Mouse (Mus musculus) CH12.LX (cell line): ENCODE data around the gene Zfhx3. TPM values are rescaled to one million over a fixed set of nuclear protein-coding genes. Genes with fewer than 3 reads are reported as not detected.

Source experiments
- DNase-seq: peaks from one replicate; pipeline ENCODE4 v3.0.0-alpha.2; 2013; ENCODE audit errors: extremely low read depth
- H3K27ac ChIP-seq: 2 replicates; pipeline ENCODE4 v1.5.1; 2012; ENCODE audit warnings: low read depth, mild to moderate bottlenecking, control low read depth, moderate library complexity; ENCODE audit not compliant: insufficient read depth
- H3K27me3 ChIP-seq: replicated peaks from 2 replicates; pipeline ENCODE3; 2012; ENCODE audit warnings: inconsistent platforms
- H3K36me3 ChIP-seq, 2 experiments: replicated peaks in 1 of 2; 2 replicates each; pipeline versions ENCODE3 to v1.6.1; 2012; ENCODE audit warnings: inconsistent platforms in 1 of 2, low read length in 1 of 2, mild to moderate bottlenecking in 1 of 2, mixed read lengths in 1 of 2, moderate library complexity in 1 of 2; ENCODE audit not compliant: control insufficient read depth in 1 of 2, insufficient read depth in 1 of 2
- H3K4me1 ChIP-seq, 2 experiments: 2 replicates each; pipeline ENCODE4 v1.6.1; 2012; ENCODE audit warnings: inconsistent platforms in 1 of 2, moderate library complexity in 1 of 2; ENCODE audit not compliant: insufficient read depth in 2 of 2, control insufficient read depth in 1 of 2
- H3K4me2 ChIP-seq: 2 replicates; pipeline ENCODE4 v1.6.1; 2012; ENCODE audit warnings: low read depth, mild to moderate bottlenecking, control low read depth; ENCODE audit not compliant: poor library complexity, insufficient read depth, severe bottlenecking
- H3K4me3 ChIP-seq, 3 experiments: fragments of 150-350 bp in 1 of 3; sonication (generic) in 1 of 3; replicated peaks in 1 of 3; 2 replicates each; pipeline versions ENCODE3 to v1.5.1; 2011 to 2012; ENCODE audit warnings: low read depth in 2 of 3, low read length in 2 of 3, mild to moderate bottlenecking in 2 of 3, moderate library complexity in 2 of 3, control low read depth in 1 of 3, improper control_type of control experiment in 1 of 3, inconsistent platforms in 1 of 3, mixed read lengths in 1 of 3; ENCODE audit not compliant: poor library complexity in 1 of 3
- H3K79me2 ChIP-seq: replicated peaks from 2 replicates; pipeline ENCODE4 v1.6.1; 2012; ENCODE audit warnings: mild to moderate bottlenecking, moderate library complexity; ENCODE audit not compliant: control insufficient read depth, poor library complexity, insufficient read depth, severe bottlenecking; ENCODE audit errors: extremely low read depth
- H3K9ac ChIP-seq: 2 replicates; pipeline ENCODE4 v1.6.1; 2012; ENCODE audit warnings: low read depth, mild to moderate bottlenecking, control low read depth, moderate library complexity; ENCODE audit not compliant: insufficient read depth
- H3K9me3 ChIP-seq: replicated peaks from 2 replicates; pipeline ENCODE3; 2012; ENCODE audit warnings: low read length, inconsistent platforms, mixed read lengths
- CHD1 ChIP-seq: IDR thresholded peaks from 2 replicates; pipeline ENCODE4 v1.6.1; 2012; ENCODE audit warnings: low read depth, low read length, improper control_type of control experiment, inconsistent platforms
- E2F4 ChIP-seq: IDR thresholded peaks from 2 replicates; pipeline ENCODE4 v1.6.1; 2011; ENCODE audit warnings: low read depth, low read length, improper control_type of control experiment; ENCODE audit not compliant: insufficient replicate concordance
- ELF1 ChIP-seq: IDR thresholded peaks from 2 replicates; pipeline ENCODE4 v1.6.1; 2014; ENCODE audit warnings: low read depth, mild to moderate bottlenecking, inconsistent platforms, low read length, improper control_type of control experiment
- EP300 ChIP-seq: IDR thresholded peaks from 2 replicates; pipeline ENCODE4 v1.6.1; 2011; ENCODE audit warnings: low read length, improper control_type of control experiment
- ETS1 ChIP-seq: conservative IDR thresholded peaks from 2 replicates; pipeline ENCODE4 v1.6.1; 2012; ENCODE audit warnings: low read depth, mild to moderate bottlenecking, inconsistent platforms, low read length, improper control_type of control experiment, moderate library complexity
- GABPA ChIP-seq: IDR thresholded peaks from 2 replicates; pipeline ENCODE4 v1.6.1; 2012; ENCODE audit warnings: low read depth, low read length, improper control_type of control experiment, inconsistent platforms; ENCODE audit not compliant: insufficient replicate concordance
- HCFC1 ChIP-seq: IDR thresholded peaks from 2 replicates; pipeline ENCODE4 v1.6.1; 2012; ENCODE audit warnings: low read depth, mild to moderate bottlenecking, inconsistent platforms, low read length, improper control_type of control experiment
- IRF4 ChIP-seq: IDR thresholded peaks from 2 replicates; pipeline ENCODE4 v1.6.1; 2014; ENCODE audit warnings: low read depth, mild to moderate bottlenecking, inconsistent platforms, low read length, improper control_type of control experiment
- JUN ChIP-seq: IDR thresholded peaks from 2 replicates; pipeline ENCODE4 v1.6.1; 2011; ENCODE audit warnings: low read depth, mild to moderate bottlenecking, low read length, improper control_type of control experiment, moderate library complexity; ENCODE audit not compliant: insufficient read depth
- KAT2A ChIP-seq: IDR thresholded peaks from 2 replicates; pipeline ENCODE4 v1.6.1; 2012; ENCODE audit warnings: low read length, improper control_type of control experiment, inconsistent platforms; ENCODE audit not compliant: insufficient replicate concordance
- MAFK ChIP-seq: IDR thresholded peaks from 2 replicates; pipeline ENCODE4 v1.6.1; 2011; ENCODE audit warnings: low read length, improper control_type of control experiment; ENCODE audit not compliant: insufficient replicate concordance
- MAX ChIP-seq: IDR thresholded peaks from 2 replicates; pipeline ENCODE4 v1.6.1; 2011; ENCODE audit warnings: low read length, improper control_type of control experiment
- MXI1 ChIP-seq: IDR thresholded peaks from 2 replicates; pipeline ENCODE4 v1.6.1; 2011; ENCODE audit warnings: mild to moderate bottlenecking, low read depth, low read length, improper control_type of control experiment
- NELFE ChIP-seq: IDR thresholded peaks from 2 replicates; pipeline ENCODE4 v1.6.1; 2011; ENCODE audit warnings: low read depth, low read length, improper control_type of control experiment
- POLR2A ChIP-seq: IDR thresholded peaks from 2 replicates; pipeline ENCODE4 v1.6.1; 2011; ENCODE audit warnings: low read depth, mild to moderate bottlenecking, improper control_type of control experiment, low read length
- POLR2AphosphoS2 ChIP-seq: IDR thresholded peaks from 2 replicates; pipeline ENCODE4 v1.6.1; 2011; ENCODE audit warnings: low read depth, low read length, improper control_type of control experiment
- RCOR1 ChIP-seq: conservative IDR thresholded peaks from 2 replicates; pipeline ENCODE4 v1.6.1; 2012; ENCODE audit warnings: low read depth, mild to moderate bottlenecking, inconsistent platforms, low read length, improper control_type of control experiment
- SIN3A ChIP-seq: IDR thresholded peaks from 2 replicates; pipeline ENCODE4 v1.6.1; 2012; ENCODE audit warnings: low read length, improper control_type of control experiment, inconsistent platforms
- SMC3 ChIP-seq: IDR thresholded peaks from 2 replicates; pipeline ENCODE4 v1.6.1; 2011; ENCODE audit warnings: low read depth, low read length, improper control_type of control experiment
- TBP ChIP-seq: conservative IDR thresholded peaks from 2 replicates; pipeline ENCODE4 v1.6.1; 2011; ENCODE audit warnings: low read depth, low read length, improper control_type of control experiment
- TCF12 ChIP-seq: IDR thresholded peaks from 2 replicates; pipeline ENCODE4 v1.6.1; 2014; ENCODE audit warnings: low read depth, mild to moderate bottlenecking, inconsistent platforms, low read length, improper control_type of control experiment
- USF2 ChIP-seq: conservative IDR thresholded peaks from 2 replicates; pipeline ENCODE4 v1.6.1; 2011; ENCODE audit warnings: low read depth, low read length, improper control_type of control experiment
- ZC3H11A ChIP-seq: IDR thresholded peaks from 2 replicates; pipeline ENCODE4 v1.6.1; 2012; ENCODE audit warnings: low read depth, mild to moderate bottlenecking, inconsistent platforms, low read length, improper control_type of control experiment
- ZKSCAN1 ChIP-seq: IDR thresholded peaks from 2 replicates; pipeline ENCODE4 v1.6.1; 2012; ENCODE audit warnings: low read depth, inconsistent platforms, low read length, improper control_type of control experiment, borderline replicate concordance
- ZMIZ1 ChIP-seq: IDR thresholded peaks from 2 replicates; pipeline ENCODE4 v1.6.1; 2012; ENCODE audit warnings: low read depth, mild to moderate bottlenecking, inconsistent platforms, low read length, improper control_type of control experiment
- ZNF384 ChIP-seq: IDR thresholded peaks from 2 replicates; pipeline ENCODE4 v1.6.1; 2012; ENCODE audit warnings: low read depth, low read length, improper control_type of control experiment, inconsistent platforms
- dilution Hi-C: fragments of 300-500 bp; cut with MboI; formaldehyde crosslinking; loops from 2 replicates; pipeline ENCODE4 v1.14.3; 2020; ENCODE audit warnings: low sequenced_read_pairs; ENCODE audit not compliant: extremely low pct_unique_long_range_greater_than_20kb, extremely low pct_ligation_motif_present
- in situ Hi-C: fragments of 300-500 bp; cut with MboI; formaldehyde crosslinking; loops from 3 replicates; pipeline ENCODE4 v1.14.3; 2019; ENCODE audit warnings: low sequenced_read_pairs, low pct_ligation_motif_present, low pct_unique_long_range_greater_than_20kb, mixed read lengths
- polyA plus RNA-seq: library from polyadenylated mRNA; unstranded; fragments of >175 nt; gene quantifications from 2 replicates; pipeline ENCODE4 v1.2.1, GENCODE M21; 2012; ENCODE audit warnings: low read depth; ENCODE audit not compliant: insufficient read length
- total RNA-seq, 2 experiments: library from RNA; depleted of rRNA; stranded (reverse); fragments of 300-350 nt in 1 of 2; fragments of >200 nt in 1 of 2; gene quantifications; 2 replicates each; pipeline ENCODE4 v1.2.3; 2012 to 2014

Zfhx3 gene
- total and polyA plus RNA-seq, 3 experiments, result 0.05 to 0.76 (median 0.68) TPM

GRCm38 (mm10) chr8:108507769-108508168 lies 565.3 kb downstream of the Zfhx3 start:
- no peak overlapping the region for H3K27ac ChIP-seq
- no peaks in the 10 kb centered on the region for H3K79me2 ChIP-seq
- no peaks in the 10 kb centered on the region for H3K36me3 ChIP-seq
- H3K4me2 ChIP-seq, result no peak overlapping the region
- peaks cover 0 to 6% of the 10 kb centered on the region in 2 experiments; a peak in 2 of 4 replicates for H3K4me1 ChIP-seq
- no peak for TF ChIP-seq E2F4
- no peak for TF ChIP-seq KAT2A
- TF ChIP-seq IRF4, result no peak
- no peak for TF ChIP-seq ZKSCAN1
- no peak for TF ChIP-seq TCF12
- TF ChIP-seq MAFK, result no peak
- TF ChIP-seq RCOR1, result no peak
- TF ChIP-seq POLR2AphosphoS2, result no peak
- no peak for TF ChIP-seq ZMIZ1
- TF ChIP-seq TBP, result no peak
- no peak for TF ChIP-seq ETS1
- no peak for TF ChIP-seq ZC3H11A
- TF ChIP-seq HCFC1, result no peak
- TF ChIP-seq MXI1, result no peak
- TF ChIP-seq MAX, result no peak
- in situ Hi-C loops, result no loop called here
- DNase-seq, result no peak
- no peaks in the 10 kb centered on the region for H3K27me3 ChIP-seq
- H3K9me3 ChIP-seq, result no peaks in the 10 kb centered on the region
- dilution Hi-C loops, result no loop called here
- H3K9ac ChIP-seq, result no peak overlapping the region
- no peak overlapping the region for H3K4me3 ChIP-seq

GRCm38 (mm10) chr8:108510641-108511325 lies 568.3 kb downstream of the Zfhx3 start:
- Histone ChIP-seq H3K4me2 (no peak overlapping the region), H3K79me2 (no peaks in the 10 kb centered on the region), H3K9ac (no peak overlapping the region), H3K4me3 (no peak overlapping the region), H3K9me3 (no peaks in the 10 kb centered on the region), H3K27ac (no peak overlapping the region), H3K36me3 (no peaks in the 10 kb centered on the region), H3K4me1 (no peaks in the 10 kb centered on the region), H3K27me3 (no peaks in the 10 kb centered on the region)
- DNase-seq, result no peak
- TF ChIP-seq ZNF384 (no peak), POLR2AphosphoS2 (no peak), GABPA (no peak), ELF1 (no peak), SIN3A (no peak), IRF4 (no peak), JUN (no peak), RCOR1 (no peak), NELFE (no peak), EP300 (no peak), TBP (no peak), SMC3 (no peak), CHD1 (no peak), ZC3H11A (no peak), USF2 (no peak), E2F4 (no peak), POLR2A (no peak), ZMIZ1 (no peak)
- dilution Hi-C loops (no loop called here), in situ Hi-C loops (no loop called here)
